Mouse (Mus musculus): ENCODE results near the gene Prr5.
"Not testable (repeated sequence)": the region's sequence is repeated elsewhere in the genome, so short reads cannot be mapped to it uniquely, and the experiment has no call there.

The Prr5 gene

DNA sequence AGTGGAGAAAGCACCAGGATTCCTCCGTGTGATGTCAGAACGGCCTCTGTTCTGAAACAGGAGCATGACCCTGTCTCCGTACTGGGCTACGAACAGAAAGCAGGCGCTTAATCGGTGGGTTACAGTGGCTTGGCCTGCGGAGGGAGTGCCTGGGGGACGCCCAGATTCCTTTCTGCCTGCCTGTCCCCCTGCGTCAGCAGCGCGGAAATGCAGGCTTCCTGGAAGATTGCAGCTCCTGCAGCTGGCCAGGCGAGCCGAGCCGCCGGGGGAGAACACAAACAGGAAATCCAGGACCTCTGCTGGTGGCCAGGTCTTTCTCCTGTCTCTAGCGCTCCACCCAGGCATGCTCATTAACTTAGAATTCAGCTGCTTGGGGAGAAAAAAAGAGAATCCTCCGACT, 45.3 kb downstream of the Prr5 start:
- DNase-seq (ENCODE audit: low spot score) = peak; percentile 73

DNA sequence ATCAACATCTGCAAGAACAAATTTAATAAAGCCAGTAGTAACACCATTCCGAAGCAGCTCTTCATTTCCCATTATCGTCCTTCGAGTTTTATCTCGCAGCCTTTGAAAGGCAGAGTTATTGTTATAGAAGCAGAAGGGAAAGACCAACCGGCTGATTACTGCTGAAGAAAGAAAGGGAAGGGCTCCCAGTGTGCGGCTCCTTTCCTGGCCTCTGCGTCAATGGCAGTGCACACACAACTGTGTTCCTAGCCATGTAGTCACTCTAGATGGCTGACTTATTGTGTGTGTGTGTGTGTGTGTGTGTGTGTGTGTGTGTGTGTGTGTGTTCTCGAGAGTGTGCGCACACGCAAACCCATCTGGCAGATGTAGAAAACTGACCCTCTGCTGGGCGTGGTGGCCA, 45.7 kb downstream of the Prr5 start:
- no peak for DNase-seq (ENCODE audit: low spot score)

DNA sequence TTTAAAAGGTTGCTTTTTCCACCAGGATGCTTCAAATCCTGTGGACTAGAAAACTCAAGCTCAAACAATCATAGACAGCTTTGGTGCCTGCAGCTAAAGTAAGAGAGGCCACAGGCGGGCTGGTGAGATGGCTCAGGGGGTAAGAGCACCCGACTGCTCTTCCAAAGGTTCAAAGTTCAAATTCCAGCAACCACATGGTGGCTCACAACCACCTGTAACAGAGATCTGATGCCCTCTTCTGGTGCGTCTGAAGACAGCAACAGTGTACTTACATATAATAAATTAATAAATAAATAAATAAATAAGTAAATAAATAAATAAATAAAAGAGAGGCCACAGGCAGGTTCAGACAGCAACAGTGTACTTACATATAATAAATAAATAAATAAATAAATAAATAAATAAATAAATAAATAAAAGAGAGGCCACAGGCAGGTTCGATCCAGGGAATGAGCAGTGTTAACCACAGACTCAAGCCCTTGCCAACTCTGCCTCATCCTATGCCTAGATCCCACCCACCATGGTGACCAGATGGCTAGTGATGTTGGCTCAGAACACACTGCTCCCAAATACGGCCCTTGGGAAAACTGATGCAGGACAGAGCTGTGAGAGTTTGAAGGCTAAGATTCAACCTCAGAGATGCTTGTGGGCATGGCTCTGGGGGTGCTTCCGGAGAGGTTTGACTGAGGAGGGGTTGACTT, 48.3 kb downstream of the Prr5 start:
- DNase-seq (ENCODE audit: low spot score) = not testable (repeated sequence)

DNA sequence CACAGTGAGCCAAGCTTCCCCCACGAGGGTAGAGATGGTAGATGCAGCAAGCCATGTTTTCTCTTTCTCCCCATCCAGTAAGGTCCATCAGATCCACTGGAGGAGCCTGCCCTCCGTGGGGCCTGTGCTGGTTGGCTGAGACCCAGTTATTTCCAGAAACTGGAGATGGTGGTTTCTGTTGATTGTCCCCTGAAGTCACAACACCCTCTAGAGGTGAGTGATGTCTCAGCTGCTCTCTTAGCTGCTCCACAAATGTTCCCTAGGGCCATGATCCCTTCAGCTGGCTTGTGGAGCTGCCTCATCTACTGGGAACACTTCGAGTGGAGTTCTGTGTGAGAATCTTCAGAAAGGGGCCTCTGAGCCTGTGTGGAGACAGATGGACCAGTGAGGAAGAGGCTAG, 49.4 kb downstream of the Prr5 start:
- DNase-seq (ENCODE audit: low spot score) = no peak

DNA sequence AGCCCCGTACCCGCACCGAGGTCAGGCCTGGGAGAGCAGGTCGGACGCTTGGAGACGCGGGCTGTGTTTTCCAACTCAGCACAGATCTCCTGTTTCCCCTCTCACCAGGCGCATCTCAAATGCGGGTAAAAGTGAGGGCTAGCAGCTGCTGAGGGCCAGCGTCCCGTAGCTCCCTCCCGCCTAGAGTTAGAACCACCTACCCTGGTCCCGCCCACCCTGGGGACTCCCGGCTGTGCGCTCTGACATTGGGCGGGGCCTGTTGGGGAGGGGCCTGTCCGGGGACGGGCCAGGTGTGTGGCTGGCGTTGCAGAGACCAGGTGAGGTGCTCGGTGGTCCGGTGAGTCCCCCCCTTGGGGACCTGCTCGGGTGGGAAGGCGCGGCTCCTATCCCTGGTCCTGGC, 50.4 kb downstream of the Prr5 start, which contains the start of gene Arhgap8:
Arhgap8 (plus strand) TSS at position 262 of the 400 bp plus-strand sequence.
- DNase-seq (ENCODE audit: low spot score) = no peak

DNA sequence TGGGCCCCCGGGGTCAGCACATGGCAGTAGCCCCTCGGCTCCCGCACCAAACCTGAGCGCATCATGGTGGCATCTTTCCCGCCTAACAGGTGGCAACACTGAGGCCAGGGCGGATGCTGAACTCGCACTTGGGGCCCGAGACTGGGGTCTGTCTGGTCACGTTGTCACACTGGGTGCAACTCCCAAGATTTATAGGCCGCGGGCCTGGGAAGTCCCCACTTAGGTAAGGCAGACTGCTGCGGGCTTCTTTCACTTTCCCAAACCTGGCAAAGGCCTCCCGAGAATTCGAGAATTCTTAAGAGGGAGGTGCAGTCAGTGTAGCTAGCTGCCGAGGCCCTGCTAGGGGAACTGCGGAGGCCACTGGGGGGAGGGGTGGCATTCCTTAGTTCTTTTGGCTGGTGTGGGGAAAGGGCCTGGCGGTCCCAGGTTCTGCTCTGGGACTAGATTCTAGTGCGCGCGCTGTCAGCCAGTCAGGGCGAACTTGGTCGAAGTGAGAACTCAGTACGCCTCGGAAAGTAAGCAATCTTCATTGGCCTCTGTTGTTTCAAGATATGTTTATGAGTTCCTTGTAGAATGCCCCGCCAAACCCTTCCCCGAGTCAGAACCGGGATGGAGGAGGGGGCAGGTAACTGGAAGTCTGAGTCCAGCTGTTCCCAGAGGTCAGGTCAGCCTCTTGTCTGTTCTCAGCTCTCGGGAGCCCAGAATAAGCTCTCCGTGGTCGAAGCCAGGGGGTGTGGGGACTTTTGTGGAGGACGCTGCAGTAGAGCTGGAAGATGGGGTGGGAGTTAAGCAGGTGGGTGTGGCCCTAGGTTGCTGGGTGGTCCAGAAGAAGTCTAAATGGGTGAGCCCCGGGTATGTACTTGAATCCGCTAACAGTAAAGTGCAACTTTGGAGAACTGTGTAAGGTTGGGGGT, 51.1 kb downstream of the Prr5 start:
- no peak for DNase-seq (ENCODE audit: low spot score)

DNA sequence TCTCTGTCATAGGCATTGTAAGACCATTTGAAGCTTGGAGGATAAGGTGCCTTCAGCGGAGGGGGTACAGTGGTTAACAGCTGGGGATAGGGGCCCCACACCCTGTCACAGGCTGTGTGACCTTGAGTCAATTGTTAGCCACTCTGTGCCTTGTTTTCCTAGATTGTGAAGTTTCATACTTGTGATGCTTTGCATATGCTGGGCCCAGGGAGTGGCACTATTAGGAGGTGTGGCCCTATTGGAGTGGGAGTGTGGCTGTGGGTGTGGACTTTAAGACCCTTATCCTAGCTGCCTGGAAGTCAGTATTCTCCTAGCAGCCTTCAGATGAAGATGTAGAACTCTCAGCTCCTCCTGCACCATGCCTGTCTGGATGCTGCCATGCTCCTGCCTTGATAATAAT, 54.2 kb downstream of the Prr5 start:
- not testable (repeated sequence) for DNase-seq (ENCODE audit: low spot score)

DNA sequence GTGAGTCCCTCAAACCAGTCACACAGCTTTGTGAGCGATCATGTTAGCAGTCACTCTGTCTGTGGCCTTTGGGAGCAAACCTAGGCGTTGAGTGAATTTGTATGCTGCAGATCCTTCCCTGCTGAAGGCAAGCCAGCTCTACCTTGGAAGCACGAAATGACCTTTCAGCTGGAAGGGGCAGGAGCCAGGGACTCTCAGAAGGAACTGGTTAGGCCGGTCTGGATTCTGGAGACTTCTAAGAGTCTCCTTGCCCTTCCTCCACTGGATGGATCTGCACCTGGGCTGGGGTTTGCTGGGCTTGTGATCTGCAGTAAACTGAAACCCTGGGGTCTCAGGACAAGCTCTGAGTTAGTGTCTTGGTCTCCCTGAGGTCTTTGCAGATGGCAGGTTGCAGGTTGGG, 54.8 kb downstream of the Prr5 start:
- no peak for DNase-seq (ENCODE audit: low spot score)

DNA sequence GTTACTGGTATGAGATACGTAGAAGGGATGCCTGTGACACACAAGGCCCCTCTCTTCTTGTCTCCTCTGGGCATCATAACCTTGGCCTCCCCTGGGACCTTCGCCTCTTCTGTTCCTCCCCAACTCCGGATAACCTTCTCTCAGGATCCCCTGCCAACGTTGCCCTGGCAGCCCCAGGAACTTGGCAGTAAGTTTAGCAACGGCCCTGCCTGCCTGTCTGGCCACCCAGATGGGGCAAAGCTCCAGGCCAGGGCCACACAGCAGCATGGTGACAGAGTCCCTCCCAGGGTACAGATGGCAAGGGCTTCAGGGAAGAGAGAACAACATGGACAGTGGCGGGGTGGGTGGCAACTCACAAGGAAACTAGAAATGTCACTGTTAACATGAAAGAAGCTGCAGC, 60.3 kb downstream of the Prr5 start:
- no peak for DNase-seq (ENCODE audit: low spot score)

DNA sequence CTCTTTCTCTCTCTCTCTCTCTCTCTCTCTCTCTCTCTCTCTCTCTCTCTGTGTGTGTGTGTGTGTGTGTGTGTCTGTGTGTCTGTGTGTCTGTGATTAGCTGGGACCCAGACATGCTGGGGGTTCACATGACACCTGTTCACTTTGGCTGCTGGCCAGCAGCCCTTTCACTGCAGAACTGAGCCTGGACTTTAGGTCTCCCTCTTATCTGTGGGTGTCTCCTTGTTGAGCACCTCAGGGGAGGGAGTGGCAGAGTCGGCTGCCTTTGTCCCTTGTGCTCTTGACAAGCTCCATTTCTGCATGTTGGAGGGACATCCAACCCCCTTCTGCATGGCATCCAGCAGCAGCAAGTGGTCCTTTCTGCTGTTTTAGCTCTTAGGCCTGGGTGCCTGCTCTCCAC, 61.5 kb downstream of the Prr5 start:
- DNase-seq (ENCODE audit: low spot score) = no peak

DNA sequence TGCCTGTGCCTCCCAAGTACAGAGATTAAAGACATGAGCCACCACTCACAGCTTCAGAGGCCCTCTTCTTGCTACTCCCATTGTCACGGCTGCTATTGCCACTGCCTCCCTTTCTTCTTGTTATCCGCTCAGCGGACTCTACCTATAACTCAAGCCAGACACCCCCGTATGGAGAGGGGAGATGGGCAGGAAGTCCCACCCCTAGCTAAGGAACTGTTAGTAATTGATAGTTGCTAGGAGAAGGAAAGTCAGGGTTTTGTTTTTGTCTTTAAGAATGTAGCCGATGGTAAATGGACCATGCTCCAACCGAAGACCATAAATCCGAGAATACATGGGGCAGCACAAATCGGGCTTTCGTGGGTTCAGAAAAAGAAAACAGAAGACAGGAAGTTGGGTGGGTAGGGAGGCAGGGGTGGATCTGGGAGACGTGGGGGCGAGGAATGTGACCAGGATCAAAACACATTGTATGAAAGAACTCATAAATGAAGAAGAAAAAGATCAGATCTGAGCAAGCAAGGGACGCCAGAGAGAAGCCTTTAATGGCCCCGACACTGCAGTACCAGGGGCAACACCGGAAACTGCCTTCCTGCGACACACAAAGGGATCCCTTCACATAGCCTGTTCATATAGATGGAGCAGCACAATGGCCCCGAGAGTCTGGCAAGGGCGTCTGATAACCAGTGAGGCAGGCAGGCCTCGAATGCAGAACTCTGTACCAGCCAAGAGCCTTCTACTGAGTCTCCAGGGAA, 62.4 kb downstream of the Prr5 start:
- DNase-seq (ENCODE audit: low spot score) = no peak

DNA sequence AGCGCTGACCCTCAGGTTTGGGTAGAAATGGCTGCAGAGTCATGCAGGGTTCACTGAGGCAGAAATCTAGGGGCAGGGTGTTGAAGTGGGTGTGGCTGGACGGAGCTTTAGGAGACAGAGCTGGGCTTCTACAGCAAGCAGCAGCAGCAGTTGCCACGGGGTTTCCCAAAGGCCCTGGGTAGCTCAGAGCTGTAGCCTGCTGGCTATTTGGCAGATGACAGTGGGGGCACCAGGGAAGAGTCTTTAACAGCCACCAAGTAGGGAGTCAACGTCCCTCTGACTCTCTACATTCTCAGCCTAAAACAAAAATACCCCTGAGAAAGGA, 63.0 kb downstream of the Prr5 start:
- DNase-seq (ENCODE audit: low spot score) = no peak

DNA sequence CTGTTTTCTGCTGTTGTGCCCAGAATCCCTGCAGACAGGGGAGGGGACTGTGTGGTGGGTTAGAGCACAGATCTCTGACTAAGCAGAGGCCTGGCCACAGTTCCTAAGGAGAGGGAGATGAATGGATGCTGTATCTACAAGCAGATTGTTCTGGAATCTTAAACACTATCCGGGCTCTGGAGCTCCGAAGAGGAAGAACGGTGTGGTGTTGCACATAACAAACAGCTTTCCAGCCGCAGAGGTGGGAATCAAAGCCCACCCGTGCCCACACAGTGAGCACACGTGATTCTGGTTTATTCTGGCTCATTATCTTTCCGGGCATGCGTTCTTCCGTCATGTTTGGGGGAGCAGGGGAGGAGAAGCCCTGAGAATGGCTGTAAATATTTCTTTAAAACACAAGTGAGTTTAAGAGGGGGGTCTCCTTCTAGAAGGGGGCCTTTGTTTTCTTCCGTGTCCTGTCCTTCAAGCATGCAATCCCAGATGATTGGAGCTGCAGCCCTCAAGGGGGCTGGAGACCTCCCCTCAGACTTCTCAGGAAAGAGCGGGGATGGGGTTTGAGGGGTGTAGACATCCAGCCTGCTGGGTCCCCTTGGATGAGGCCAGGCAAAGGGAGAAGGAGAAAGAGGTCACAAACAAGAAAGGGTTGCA, 67.0 kb downstream of the Prr5 start:
- no peak for DNase-seq (ENCODE audit: low spot score)

DNA sequence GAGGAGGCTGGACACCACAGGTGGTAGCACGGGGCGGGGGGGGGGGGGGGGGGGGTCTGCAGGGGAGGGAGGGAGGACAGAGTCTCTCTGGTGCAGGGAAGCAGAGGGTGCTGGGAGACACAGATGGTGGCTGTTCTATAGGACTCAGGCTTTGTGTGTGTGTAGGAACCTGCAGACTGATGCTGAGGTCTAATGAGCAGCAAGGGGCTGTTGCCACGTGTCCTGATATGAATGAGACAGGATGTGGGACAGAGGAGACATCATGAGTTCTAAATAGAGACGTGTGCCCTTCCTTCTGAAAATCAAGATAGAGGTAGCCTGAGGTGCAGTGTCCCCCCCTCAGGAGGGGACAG, 67.5 kb downstream of the Prr5 start:
- no peak for DNase-seq (ENCODE audit: low spot score)

DNA sequence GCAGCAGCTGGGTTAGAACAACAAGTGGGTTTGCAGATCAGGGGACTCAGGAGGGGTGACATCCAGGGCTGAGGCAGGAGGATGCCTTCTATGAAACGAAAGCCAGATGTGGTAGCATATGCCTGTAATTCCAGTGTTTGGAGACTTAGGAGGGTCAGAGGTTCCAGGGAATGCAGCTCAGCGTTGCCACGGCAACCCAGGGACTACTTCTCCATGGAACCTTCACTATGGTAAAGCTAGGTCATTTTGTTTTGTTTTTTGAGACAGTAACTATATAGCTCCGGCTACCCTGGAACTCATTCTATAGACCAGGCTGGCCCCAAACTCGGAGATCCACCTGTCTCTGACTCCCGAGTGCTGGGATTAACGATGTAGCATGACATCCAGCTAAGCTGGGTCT, 68.8 kb downstream of the Prr5 start:
- no peak for DNase-seq (ENCODE audit: low spot score)

DNA sequence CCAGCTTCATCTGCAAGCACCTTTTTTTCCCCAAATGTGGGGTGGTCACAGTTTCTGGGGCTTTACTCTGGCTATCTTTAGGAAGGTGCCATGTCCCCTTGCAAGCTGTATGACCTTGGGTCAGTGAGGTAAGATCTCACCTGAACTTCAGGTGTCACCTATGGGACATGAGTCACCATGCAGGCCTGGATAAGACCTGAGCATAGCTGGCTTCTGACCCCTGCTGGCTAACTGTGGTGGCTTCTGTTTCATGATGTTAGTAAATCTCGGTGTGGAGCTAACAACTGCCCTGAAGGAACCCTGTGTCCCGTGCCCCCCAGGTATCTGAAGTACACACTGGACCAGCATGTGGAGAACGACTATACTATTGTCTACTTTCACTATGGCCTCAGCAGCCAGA, 72.2 kb downstream of the Prr5 start:
- DNase-seq (ENCODE audit: low spot score) = no peak

DNA sequence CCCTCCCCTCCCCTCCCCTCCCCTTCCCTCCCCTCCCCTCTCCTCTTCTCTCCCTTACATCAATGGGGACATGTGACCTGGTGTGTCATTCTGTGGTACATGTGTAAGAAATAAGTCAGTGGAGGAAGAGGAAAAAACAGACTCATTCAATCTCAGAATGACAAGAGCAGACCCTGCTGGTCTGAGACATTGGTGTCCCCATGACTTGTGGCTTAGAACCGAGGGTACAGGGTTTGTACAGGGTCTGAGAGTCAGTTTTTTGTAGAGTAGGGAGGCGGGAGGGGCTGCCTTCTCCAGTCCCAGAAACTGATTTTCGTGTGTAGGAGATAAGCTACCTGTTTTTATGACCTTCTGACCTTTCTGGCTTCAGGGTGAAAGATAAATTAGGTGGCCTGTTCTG, 73.9 kb downstream of the Prr5 start:
- DNase-seq (ENCODE audit: low spot score) = no peak

DNA sequence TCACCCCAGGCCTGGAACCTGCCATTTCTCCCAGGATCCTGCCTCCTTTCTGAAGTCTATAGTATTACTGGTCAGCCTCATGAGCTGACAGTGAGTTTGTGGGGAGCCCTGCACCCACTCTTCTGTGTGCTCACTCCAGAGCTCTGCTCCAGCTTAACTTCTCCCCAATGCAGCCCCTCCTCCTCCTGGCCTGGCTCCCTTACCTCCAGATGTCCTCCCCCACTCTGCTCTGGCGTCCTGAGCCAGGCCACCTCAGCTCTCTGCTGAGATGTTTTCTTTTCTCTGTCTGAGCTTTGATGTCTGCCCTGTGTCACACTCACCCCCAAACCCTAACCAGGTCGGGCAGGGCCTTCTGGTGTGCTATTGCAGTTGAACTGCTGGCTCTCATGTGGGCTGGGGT, 74.9 kb downstream of the Prr5 start:
- DNase-seq (ENCODE audit: low spot score) = no peak

DNA sequence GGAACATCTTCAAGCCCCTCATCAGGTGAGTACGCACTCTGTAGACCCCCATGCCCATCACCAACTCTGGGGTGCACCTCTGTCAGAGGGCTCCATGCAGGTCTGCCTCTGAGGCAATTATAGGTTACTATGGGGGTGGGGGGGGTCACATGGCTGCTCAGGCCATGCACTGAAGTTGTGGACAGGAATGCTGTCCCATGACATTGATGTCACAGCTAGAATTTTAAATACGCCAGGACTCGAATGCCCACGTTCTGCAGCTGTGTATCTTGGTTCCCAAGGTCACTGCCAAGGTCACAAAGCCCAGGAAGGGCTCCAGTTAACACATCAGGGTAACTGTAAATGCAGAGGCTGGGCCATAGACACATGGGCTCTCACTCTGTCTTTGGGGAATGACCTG, 76.4 kb downstream of the Prr5 start:
- DNase-seq (ENCODE audit: low spot score) = no peak
